Mouse (Mus musculus) testis, postnatal 10 days (tissue): ENCODE data around the gene Vsx1.

Source experiments
- DNase-seq: peaks from one replicate; pipeline ENCODE4 v3.0.0; 2021; ENCODE audit warnings: low spot score

Gene Vsx1

DNA sequence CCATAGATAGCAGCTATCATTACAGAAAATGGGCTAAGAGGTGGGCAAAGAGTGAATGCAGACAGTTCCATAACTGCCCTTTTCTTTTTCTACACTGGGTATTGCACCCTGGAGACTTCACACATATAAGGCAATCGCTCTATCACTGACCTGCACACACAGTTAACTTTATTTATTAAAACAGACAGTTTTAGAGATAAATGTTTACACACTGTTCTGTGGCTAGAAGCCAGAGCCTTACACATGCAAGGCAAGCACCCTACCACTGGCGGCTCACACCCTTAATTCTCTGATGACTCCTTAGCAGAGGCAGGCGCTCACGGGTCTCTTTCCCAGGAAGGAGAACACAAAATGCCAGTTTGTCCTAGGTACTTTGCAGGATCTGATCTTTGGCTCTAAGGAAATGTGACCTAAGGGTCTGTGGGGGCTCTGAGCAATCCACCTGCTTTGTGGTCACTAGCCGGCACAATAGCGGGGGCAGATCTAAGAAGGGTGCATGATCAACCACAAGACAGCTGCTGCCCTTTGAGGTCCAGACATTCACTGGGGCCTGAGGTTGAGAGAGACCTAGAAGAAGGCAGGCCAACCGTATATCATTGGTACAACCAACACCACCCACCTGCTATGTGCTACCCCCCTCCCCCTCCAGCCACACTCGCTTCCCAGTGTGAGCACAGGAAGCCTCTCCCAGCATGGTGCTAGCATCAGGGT is 42.6 kb downstream of the Vsx1 start:
- DNase-seq: no peak

GRCm38 (mm10) chr2:150645225-150645624 is 43.9 kb downstream of the Vsx1 start:
- DNase-seq: no peak

DNA sequence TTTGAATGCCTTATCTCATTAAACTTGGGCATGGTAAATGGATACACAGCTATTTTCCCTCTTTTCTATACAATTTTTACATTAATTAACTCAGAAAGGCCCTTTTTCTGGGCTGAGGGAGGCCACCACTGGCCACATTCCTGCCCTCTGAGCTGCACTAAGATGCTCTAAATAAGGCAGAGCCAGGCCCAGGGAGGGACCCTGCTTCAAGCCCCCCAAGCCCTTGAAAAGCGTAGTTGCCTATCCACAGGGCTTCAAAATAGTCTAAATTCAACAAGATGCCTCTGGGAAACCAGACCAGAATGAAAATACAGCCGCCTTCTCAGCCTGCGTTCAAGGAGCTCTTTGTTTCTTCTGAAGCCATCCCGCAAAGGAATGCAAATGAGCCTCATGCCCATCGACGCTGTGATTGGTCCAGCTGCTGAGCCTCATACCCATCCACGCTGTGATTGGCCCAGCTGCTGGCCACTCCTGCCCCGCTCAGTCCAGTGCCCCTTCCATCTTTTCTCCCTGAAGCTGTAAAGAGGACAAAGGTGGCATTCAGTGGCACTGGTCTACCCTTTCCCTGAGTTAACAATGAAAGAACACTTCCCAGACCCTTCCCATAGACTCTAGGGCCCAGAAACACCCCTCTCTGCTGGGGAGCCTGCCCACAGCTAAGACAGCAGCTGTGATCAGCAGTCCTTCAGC is 45.3 kb downstream of the Vsx1 start:
- no peak for DNase-seq

DNA sequence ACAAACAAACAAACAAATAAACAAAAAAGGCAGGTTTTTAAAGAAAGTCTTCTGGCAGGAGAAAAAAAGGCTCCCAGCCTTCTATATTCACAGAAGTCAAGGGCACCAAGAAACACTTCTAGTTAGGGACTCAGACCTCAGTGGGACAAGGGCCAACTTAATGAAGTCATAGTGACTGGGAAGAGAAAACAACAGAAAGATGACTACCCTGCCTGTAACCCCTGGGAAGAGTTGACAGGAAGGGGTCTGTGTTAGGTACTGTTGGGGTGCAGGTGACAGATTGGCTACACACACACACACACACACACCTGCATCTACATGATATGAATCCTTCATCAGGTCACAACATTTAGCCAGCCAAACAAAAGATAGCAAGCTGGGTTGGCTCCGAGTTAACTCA is 46.0 kb downstream of the Vsx1 start:
- no peak for DNase-seq

- DNase-seq: no peak
Observed at GRCm38 (mm10) chr2:150638370-150638733, 50.8 kb downstream of the Vsx1 start.

DNA sequence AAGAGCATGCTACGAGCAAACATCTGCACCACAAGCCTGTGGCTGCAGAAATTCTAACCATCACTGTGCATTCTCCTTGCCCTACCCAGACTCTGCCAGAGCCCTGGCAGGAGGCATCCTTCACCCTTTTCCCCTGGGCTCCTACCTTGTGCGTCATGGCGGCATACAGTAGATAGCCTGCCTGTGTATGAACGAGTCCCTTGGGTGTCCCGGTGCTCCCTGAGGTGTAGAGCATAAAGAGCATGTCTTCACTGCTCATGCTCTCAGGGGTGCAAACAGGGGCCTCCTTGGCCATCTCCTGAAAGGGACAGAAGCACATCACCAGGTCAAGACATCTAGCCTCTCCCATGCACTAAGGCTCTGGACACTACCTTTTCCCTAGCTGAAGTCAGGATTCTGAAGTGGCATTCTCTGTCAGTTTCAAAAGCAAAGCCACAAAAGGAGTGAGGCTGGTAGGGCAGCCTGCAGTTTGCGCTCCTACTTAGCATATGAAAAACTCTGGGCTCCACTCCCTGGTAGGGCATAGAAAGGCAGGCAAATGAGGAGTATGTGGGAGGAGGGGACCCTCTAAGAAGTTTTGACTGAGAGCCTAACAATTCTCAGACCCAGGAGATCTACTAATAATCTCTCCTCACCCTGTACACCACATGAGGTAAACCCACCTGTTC is 51.3 kb downstream of the Vsx1 start:
- DNase-seq: no peak

DNA sequence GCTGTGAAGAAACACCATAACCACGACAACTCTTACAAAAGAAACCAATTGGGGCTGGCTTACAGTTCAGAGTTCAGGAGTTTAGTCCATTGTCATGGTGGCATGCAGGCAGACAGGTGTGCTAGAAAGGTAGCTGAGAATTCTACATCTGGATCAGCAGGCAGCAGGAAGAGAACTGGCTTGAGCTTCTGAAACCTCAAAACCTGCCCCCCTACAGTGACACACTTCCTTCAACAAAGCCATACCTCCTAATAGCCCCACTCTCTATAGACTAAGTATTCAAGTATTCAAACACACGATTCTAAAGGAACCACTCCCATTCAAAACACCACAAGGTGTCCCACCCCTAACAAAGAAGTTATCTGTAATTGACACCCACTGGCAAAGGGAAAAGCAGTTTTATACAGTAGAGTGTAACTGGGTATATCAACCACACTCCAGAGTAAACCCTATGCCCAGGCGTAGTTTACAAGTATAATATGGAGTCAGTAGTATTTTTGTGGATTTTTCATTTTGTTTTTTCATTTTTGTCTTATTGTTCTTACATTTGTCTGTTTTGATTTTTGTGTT is 53.2 kb downstream of the Vsx1 start:
- DNase-seq: no peak
